Comparison of ENCODE assay signal across 8 mouse cellular contexts in the genomic region with DNA sequence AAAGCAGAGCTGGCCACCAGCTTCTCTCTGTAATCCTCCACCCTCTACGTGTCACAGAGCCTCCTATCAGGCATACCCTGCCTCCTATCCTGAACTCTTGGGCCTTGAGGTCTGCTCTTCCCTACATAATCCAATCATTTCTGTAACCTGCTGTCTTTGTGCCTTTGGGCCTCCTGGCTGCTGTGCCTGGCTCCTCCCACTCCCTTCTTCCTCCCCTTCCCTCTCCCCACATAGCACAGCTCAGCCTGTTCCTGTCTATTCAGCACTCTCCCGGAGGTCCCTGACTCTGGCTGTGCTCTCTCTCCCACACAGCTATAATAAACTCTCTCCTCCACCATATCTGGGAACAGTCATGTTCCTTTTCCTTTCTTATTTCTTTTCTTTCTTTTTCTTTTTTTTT. TPM values are rescaled to one million over a fixed set of nuclear protein-coding genes. Genes with fewer than 3 reads are reported as not detected.
A peak's percentile ranks its signal among the peaks of the same experiment; 100 is the strongest.
DNase-seq lines count a peak whose midpoint lies in the region; ATAC-seq and TF ChIP-seq lines count a peak whose summit lies in the region.

A gene (plus strand): TSS at position 298 of the 400 bp plus-strand sequence.

- intact Hi-C loops in gastrocnemius, adult 2 months (cut with DNase I): loop anchor here (10.0 kb wide), 1 partner anchor 585 kb away; no protein-coding TSS in a partner anchor

- TF ChIP-seq CTCF in gastrocnemius, adult 2 months (IDR thresholded peaks at IDR 0.05): no peak

- ATAC-seq in common myeloid progenitor, adult 5-6 weeks (replicated peaks; ENCODE audit: low read depth, poor library complexity, severe bottlenecking): peak; percentile 61

- H3K27me3 ChIP-seq in hindbrain, embryonic 10.5 days (ENCODE audit: insufficient read depth, poor library complexity, severe bottlenecking): no peaks in the 10 kb centered on the region

- peaks cover 31% of the 10 kb centered on the region for H3K4me1 ChIP-seq in hindbrain, embryonic 10.5 days (replicated peaks)

- no peaks in the 10 kb centered on the region for H3K79me2 ChIP-seq in macrophage (ENCODE audit: inconsistent target)

- DNase-seq in gastrocnemius, adult 2 months: no peak
- DNase-seq in gastrocnemius, adult 8-10 months (ENCODE audit: low spot score in 2 of 2): no peak
- peak; percentile 26 for DNase-seq in hindbrain, embryonic 10.5 days (ENCODE audit: low spot score)
- no peak for DNase-seq in right cerebral cortex, adult 2 months (ENCODE audit: low spot score in 2 of 2)
- DNase-seq in gastrocnemius, adult 18-20 months (ENCODE audit: low spot score): no peak
- no peak for DNase-seq in left cerebral cortex, adult 18-20 months (ENCODE audit: low spot score in 2 of 2)

- 19% methylated on average over 2 of the region's 2 CpGs for WGBS in hindbrain, embryonic 10.5 days
- 23% methylated on average over 2 of the region's 2 CpGs for WGBS in macrophage (ENCODE audit: missing documents)

- no peaks in the 10 kb centered on the region for H3K9me3 ChIP-seq in hindbrain, embryonic 10.5 days

- H3K36me3 ChIP-seq in hindbrain, embryonic 10.5 days: no peaks in the 10 kb centered on the region
- H3K36me3 ChIP-seq in macrophage (ENCODE audit: inconsistent target): no peaks in the 10 kb centered on the region

- H3K27ac ChIP-seq in gastrocnemius, adult 2 months: peak within 1 kb of the TSS; percentile 35
- H3K27ac ChIP-seq in hindbrain, embryonic 10.5 days: peak within 1 kb of the TSS; percentile 64; the same call in 1 of the 2 replicates
- peak within 1 kb of the TSS; percentile 78 for H3K27ac ChIP-seq in macrophage

- H3K4me3 ChIP-seq in gastrocnemius, adult 2 months: no peak within 1 kb of the TSS
- H3K4me3 ChIP-seq in hindbrain, embryonic 10.5 days: no peak within 1 kb of the TSS
- H3K4me3 ChIP-seq in macrophage (ENCODE audit: inconsistent target): no peak within 1 kb of the TSS

RNA-seq across cellular contexts. Expression of the gene that starts here (rescaled TPM):
- under 1 TPM; 0.67 to 0.87 TPM for total RNA-seq in gastrocnemius, adult 2 months (2021)
- 1 to 10 TPM in 1 of 4 experiments, under 1 TPM in 3; 0.34 to 1.1 (median 0.48) TPM for total RNA-seq in gastrocnemius, adult 8-10 months (2022)
- 70.1 and 77.4 TPM in 2 replicates for total RNA-seq in common myeloid progenitor, adult 5-6 weeks (2017)
- 2.5 and 4.2 TPM in 2 replicates for polyA plus RNA-seq in hindbrain, embryonic 10.5 days (2016; fragmentation: Nextera tagmentation; extraction: Ambion mirVana)
- 100 to 1,000 TPM; 149 to 824 (median 286) TPM for total RNA-seq in macrophage (2018; cell fraction: chromatin; rRNA removed)
- 100 to 1,000 TPM; 110 to 209 (median 147) TPM for total RNA-seq in macrophage (2018; cell fraction: cytosol; rRNA removed)
- total RNA-seq in macrophage (2018; cell fraction: nucleus; rRNA removed): 100 to 1,000 TPM in 24 of 26 experiments, 10 to 100 TPM in 2; 91.3 to 363 (median 150) TPM
- polyA plus RNA-seq in macrophage (2018): 145 to 195 TPM (median 164 TPM) in 3 replicates
- total RNA-seq in gastrocnemius, adult 18-20 months (2021): under 1 TPM; 0.50 to 0.93 TPM
- total RNA-seq in left cerebral cortex, adult 18-20 months (2021): 1 to 10 TPM; 2.4 to 5.0 TPM

Comparison
In these comparisons a context has a peak if more than half of its experiments do, and no peak if none do; other contexts are left out.
1. RNA of the gene that starts here (total RNA-seq): 70.1 to 77.4 TPM in common myeloid progenitor, adult 5-6 weeks; 2.4 to 5.0 TPM in left cerebral cortex, adult 18-20 months, 0.50 to 0.93 TPM in gastrocnemius, adult 18-20 months, 0.67 to 0.87 TPM in gastrocnemius, adult 2 months and 0.34 to 1.1 TPM in gastrocnemius, adult 8-10 months; every median in the first group is over 10 times any median in the second.
2. RNA of the gene that starts here (polyA plus RNA-seq): 145 to 195 TPM in macrophage; 2.5 to 4.2 TPM in hindbrain, embryonic 10.5 days; every median in the first group is over 10 times any median in the second.
3. Peak in every context shown above with its lines, with median percentiles within 50 percentile points of each other: H3K27ac ChIP-seq.